Mouse (Mus musculus): ENCODE measurements around the gene Sec14l1.

Sec14l1 gene

GRCm38 (mm10) chr11:117087036-117087799 is 27.8 kb upstream of the Sec14l1 start:
- peak; percentile 36 for DNase-seq (ENCODE audit: low read depth, low spot score)

DNA sequence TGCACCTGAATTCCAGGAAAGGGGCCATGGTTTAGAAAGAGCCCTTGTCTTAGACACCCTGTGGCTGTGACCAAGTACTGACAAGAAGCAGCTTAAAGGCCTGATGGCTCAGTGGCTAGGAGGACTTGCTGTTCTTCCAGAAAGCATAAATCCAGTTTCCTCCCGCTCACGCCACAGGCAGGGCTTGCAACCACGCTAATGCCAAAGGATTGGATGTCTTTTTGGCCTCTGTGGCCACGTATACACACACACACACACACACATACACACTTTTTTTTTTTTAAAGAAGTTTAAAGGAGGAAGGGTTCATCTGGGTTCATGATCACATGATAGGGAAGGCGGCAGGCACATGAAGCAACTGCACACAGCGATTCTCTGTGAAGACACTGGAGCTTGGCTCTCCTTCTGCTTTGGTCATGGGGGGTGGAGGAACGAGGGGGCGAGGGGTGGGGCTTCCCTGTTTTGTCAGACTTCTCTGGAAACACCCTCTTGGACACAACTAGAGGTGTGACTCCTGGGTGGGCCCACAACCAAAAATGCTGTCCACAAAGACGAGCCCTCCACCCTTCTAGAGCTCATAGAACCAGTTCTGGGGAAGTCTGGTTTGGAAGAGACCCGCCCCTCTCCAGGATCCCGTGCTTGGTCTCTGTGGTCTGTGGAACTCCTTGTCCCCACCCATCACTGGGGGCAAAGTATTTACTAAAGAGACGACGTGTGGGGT is 26.5 kb upstream of the Sec14l1 start:
- no peak for DNase-seq (ENCODE audit: low read depth, low spot score)

DNA sequence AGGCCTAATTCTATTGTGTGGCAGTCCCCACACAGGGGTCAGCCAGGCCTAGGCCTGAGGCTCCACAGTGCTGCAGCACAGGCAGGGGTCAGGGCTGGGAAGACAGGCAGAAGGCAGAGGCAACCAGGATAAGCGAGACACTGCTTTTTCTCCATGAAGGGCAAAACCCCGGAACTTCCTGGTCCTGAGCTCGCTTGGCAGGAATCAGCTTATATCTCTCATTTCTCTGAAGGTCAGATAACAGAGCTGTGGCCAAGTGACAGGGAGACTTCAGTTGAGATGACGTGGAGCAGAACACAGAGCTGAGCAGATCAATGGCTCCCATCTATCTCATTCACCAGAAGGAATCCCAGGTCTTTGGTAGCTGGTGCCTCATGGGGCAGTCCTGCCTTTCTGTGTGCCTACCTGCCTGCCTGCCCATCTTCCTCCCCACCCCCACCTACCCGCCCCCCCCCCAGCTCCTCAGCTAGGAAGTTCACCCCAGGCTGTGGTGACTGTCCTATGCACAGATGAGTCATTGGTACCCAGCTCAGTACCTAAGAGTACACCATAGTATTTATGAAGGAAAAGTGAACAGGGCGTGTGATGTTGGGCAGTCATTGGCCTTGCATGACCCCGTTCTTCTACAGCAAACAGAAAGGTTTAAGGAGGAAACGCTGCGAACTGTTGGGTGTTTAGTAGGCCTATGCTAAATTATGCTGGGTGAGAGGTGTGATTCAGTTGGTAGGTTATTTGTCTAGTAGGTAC is 25.1 kb upstream of the Sec14l1 start:
- no peak for DNase-seq (ENCODE audit: low read depth, low spot score)

DNA sequence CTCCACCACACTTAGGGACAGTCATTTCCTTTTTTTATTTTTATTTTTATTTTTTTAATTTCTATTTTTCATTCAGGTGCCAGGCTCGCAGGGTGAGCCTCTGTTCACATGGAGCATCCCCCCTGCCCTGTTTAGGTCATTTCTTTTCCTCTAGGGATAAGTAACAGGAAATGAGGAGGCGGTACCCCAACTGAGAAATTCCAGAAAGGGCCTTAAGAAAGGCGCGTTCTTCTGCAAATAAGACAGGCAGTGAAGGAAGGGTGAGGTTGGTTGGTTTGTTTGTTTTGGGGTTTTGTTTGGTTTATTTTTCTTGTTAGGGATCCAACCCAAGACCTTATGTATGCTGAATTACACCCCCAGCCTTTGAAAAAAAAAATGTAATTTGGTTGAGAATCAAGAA is 23.6 kb upstream of the Sec14l1 start:
- DNase-seq (ENCODE audit: low read depth, low spot score), result no peak

DNA sequence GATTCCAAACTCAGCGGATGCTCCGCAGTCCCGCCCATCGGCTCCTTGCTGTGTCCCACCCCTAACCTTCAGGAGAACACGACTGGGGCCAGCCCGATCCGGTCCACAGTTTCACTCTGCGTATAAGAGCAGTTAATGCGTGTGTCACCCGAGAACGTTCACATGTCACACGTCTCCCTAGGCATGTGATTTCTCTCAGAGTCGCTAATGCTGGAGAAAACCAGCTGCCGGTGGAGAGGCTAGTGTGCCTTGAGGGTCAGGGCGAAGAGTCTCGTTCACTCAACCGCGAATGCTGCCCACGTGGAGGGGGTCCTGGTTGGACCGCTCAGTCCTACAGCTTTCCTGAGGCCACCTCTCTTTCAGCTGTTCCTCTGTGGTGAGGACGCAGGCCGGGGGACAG is 23.1 kb upstream of the Sec14l1 start:
- DNase-seq (ENCODE audit: low read depth, low spot score), result peak; percentile 45

GRCm38 (mm10) chr11:117092711-117093110 is 22.3 kb upstream of the Sec14l1 start:
- DNase-seq (ENCODE audit: low read depth, low spot score), result no peak

GRCm38 (mm10) chr11:117093900-117094552 is 20.9 kb upstream of the Sec14l1 start:
- DNase-seq (ENCODE audit: low read depth, low spot score), result no peak

GRCm38 (mm10) chr11:117094646-117095045 is 20.3 kb upstream of the Sec14l1 start:
- DNase-seq (ENCODE audit: low read depth, low spot score), result peak; percentile 34

GRCm38 (mm10) chr11:117097021-117097420 is 17.9 kb upstream of the Sec14l1 start:
- no peak for DNase-seq (ENCODE audit: low read depth, low spot score)

- no peak for DNase-seq (ENCODE audit: low read depth, low spot score)
Observed at GRCm38 (mm10) chr11:117098155-117098554, 16.8 kb upstream of the Sec14l1 start.

- no peak for DNase-seq (ENCODE audit: low read depth, low spot score)
Observed at GRCm38 (mm10) chr11:117098784-117099183, 16.2 kb upstream of the Sec14l1 start.

GRCm38 (mm10) chr11:117099372-117099771 is 15.6 kb upstream of the Sec14l1 start:
- no peak for DNase-seq (ENCODE audit: low read depth, low spot score)

- DNase-seq (ENCODE audit: low read depth, low spot score), result peak; percentile 82
Observed at GRCm38 (mm10) chr11:117101351-117101921, 13.5 kb upstream of the Sec14l1 start.

GRCm38 (mm10) chr11:117101925-117102717 is 12.8 kb upstream of the Sec14l1 start:
- DNase-seq (ENCODE audit: low read depth, low spot score), result peak; percentile 88

DNA sequence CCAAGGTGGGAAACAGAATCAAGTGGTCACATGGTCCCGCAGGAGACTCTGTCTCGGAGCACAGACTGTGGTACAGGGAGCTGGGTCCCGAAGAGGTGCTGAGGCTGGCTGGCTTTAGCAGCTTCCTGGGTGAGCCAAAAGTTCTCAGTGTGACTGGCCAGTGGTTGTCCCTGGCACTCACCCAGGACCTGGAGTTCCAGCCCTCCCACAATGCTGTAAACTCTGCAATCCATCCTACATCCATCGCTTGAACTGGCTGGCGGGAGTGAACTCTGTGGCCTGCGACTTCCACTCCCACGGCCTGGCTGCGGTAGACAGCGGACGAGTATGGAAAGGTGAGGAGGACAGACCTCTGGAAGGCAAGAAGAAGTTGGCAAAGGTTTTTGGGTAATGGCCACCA is 11.4 kb upstream of the Sec14l1 start:
- DNase-seq (ENCODE audit: low read depth, low spot score), result no peak

GRCm38 (mm10) chr11:117104044-117104757 is 10.8 kb upstream of the Sec14l1 start:
- DNase-seq (ENCODE audit: low read depth, low spot score), result peak; percentile 90

GRCm38 (mm10) chr11:117105315-117105714 is 9.7 kb upstream of the Sec14l1 start:
- no peak for DNase-seq (ENCODE audit: low read depth, low spot score)

DNA sequence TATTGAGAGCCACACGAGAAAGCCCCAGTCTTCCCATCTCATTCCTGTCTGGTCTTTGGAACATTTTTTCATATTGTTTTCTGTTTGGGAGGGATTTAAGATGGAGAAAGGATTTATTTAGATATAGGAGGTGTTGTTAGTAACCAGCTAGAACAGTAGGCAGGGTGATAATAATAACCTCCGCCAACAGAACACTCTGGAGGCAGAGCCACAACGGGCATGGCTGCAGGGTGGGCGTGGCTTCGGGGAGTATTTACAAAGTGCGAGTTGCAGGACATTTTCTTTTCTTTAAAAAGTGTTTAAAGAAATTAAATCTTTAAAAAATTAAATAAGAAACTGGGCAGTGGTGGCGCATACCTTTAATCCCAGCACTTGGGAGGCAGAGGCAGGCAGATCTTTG is 9.1 kb upstream of the Sec14l1 start:
- peak; percentile 75 for DNase-seq (ENCODE audit: low read depth, low spot score)

GRCm38 (mm10) chr11:117106633-117107334 is 8.2 kb upstream of the Sec14l1 start:
- no peak for DNase-seq (ENCODE audit: low read depth, low spot score)

Data from brain, adult 2 months (tissue).